Mouse (Mus musculus): ENCODE results near the gene Crybb1. TPM values are rescaled to one million over a fixed set of nuclear protein-coding genes. Genes with fewer than 3 reads are reported as not detected.

The Crybb1 gene
- polyA plus RNA-seq, 1 experiment: 1.9 TPM

DNA sequence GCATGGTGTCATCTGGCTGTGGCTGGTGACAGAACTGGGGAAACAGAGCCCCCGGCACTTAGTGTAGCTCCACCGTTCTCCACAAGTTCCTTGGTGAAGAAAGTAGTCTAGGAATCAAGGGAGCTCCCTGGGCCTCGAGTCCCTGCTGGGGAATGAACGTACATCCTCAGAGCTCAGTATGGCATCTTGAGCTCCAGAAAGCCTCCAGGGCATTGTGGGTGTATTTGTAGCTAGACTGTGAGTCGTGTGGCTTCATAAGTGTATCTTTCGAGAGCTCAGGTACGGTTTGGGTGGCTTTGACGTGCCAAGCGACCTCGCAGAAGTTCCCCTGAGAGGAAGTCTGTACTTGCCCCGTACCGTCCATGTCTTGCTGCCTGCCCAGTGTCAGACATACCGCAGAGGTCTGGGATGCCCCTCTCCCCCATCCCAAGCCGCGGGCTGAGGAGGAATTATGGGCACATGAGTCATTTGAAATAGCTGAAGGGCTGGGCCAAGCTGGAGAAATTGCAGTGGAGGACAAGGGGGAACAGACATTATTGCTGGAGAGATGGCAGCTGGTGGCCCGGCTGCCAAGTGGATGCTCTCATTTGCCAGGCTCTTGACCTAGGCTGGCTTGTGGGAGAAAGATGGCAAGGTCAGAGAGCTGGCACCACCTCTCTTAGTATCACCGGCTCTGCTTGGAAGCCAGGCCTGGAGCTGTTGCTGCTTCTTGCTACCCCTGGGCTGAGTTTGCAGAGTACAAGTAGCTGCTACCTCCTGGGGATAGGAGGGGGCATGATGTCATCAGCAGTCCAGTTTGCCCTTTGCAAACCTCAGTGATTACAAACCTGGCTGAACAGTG is 23.8 kb downstream of the Crybb1 start:
- no peak overlapping the region for H3K4me3 ChIP-seq (replicated peaks; ENCODE audit: insufficient read depth, low read depth, low read length)
- H3K4me1 ChIP-seq (ENCODE audit: control insufficient read depth, insufficient read depth, low read length): peaks cover 39% of the 10 kb centered on the region
- H3K27me3 ChIP-seq (ENCODE audit: control insufficient read depth, insufficient read depth, low read length): no peaks in the 10 kb centered on the region
- 54% methylated on average over 17 of the region's 17 CpGs for WGBS
- DNase-seq: peak; percentile 50 to 54
- TF ChIP-seq POLR2A (IDR thresholded peaks at IDR 0.05; ENCODE audit: borderline replicate concordance, insufficient read depth, low read length) (no peak), CTCF (IDR thresholded peaks at IDR 0.05; ENCODE audit: borderline replicate concordance, insufficient read depth, low read depth, low read length) (no peak)
- peak overlapping the region; percentile 51 for H3K27ac ChIP-seq (ENCODE audit: insufficient read depth, low read length)

DNA sequence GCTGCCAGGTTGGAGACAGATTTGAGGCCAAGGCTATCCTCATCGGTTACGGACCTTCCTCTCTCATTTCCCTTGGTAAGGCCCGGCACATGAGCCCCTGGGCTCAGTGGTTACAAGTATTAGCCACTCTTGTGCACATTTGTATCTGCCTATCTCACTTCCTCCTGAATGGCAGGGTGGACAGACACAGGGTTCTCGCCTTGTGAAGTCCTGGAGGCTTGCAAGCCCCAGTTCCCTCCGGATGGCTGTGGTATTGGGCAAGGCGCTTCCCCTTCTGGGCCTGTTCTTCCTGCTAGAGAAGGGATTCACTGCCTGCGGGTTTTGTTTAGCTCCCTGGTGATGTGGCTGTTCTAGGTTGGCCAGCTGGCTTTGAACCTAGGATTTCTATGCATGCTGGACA is 24.5 kb downstream of the Crybb1 start:
- Histone ChIP-seq H3K27ac (ENCODE audit: insufficient read depth, low read length) (peak overlapping the region; percentile 51), H3K4me3 (replicated peaks; ENCODE audit: insufficient read depth, low read depth, low read length) (no peak overlapping the region), H3K4me1 (ENCODE audit: control insufficient read depth, insufficient read depth, low read length) (peaks cover 42% of the 10 kb centered on the region), H3K27me3 (ENCODE audit: control insufficient read depth, insufficient read depth, low read length) (no peaks in the 10 kb centered on the region)
- DNase-seq: no peak
- TF ChIP-seq POLR2A (IDR thresholded peaks at IDR 0.05; ENCODE audit: borderline replicate concordance, insufficient read depth, low read length) (no peak), CTCF (IDR thresholded peaks at IDR 0.05; ENCODE audit: borderline replicate concordance, insufficient read depth, low read depth, low read length) (no peak)
- 69% methylated on average over 7 of the region's 7 CpGs for WGBS

DNA sequence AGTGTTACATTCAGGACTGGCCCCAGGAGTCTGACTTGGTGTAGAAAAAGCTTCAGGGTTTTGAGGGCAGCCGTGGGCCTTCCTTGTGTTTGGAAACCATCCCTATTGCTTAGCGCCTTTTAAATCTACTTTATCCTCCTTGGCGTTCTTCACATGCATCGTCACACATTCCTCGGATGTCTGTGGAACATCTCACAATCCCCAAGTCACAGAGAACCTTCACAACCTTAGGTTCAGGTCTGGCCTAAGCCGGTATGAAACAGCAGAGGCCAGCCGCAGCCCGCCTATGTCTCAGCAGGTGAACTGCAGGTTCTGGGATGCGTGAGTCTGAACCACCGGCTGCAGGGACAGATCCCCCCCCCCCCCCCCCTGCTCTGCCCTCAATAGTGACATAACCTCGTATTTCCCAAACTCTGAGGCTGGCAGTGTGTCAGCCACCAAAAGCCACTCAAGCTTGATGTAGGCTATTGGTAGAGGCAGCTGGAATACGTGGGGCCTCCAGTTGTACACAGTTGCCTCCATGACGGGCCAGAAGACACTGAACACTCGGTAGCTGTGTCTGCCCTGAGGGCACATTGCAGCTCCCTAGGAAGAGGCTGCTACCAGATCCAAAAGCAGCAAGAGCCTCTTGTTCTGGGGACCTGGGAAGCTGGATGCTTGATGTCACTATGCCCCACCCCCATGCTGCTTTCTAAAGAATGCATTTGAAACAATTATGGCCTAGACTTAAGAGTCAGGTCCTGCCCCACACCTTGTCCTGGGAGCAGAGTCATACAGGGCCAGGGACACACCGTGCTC is 25.4 kb downstream of the Crybb1 start:
- H3K27ac ChIP-seq (ENCODE audit: insufficient read depth, low read length): no peak overlapping the region
- DNase-seq: no peak
- H3K4me3 ChIP-seq (replicated peaks; ENCODE audit: insufficient read depth, low read depth, low read length): no peak overlapping the region
- peaks cover 47% of the 10 kb centered on the region for H3K4me1 ChIP-seq (ENCODE audit: control insufficient read depth, insufficient read depth, low read length)
- H3K27me3 ChIP-seq (ENCODE audit: control insufficient read depth, insufficient read depth, low read length): no peaks in the 10 kb centered on the region
- no peak for TF ChIP-seq CTCF (IDR thresholded peaks at IDR 0.05; ENCODE audit: borderline replicate concordance, insufficient read depth, low read depth, low read length)
- TF ChIP-seq POLR2A (IDR thresholded peaks at IDR 0.05; ENCODE audit: borderline replicate concordance, insufficient read depth, low read length): no peak
- 59% methylated on average over 15 of the region's 15 CpGs for WGBS

DNA sequence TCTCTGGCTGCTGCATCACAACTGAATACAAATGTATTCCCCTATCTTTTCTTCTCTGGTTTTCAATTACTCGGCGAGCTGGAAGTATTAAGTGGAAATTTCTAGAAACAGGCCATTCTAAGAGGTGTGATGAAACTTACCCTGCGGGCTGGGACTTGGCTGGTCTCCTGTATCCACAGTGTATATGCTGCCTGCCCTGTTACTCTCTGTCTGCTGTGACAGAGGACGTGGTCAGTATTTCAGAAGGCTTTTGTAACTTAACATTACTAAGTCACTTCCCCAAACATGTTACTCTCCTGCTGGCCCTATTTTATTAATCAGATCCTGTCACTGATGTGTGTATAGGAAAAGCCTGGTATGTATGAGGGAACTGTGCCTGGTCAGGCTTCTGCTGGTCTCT is 26.1 kb downstream of the Crybb1 start:
- H3K27ac ChIP-seq (ENCODE audit: insufficient read depth, low read length): no peak overlapping the region
- WGBS: 88% methylated on average over 4 of the region's 4 CpGs
- TF ChIP-seq POLR2A (IDR thresholded peaks at IDR 0.05; ENCODE audit: borderline replicate concordance, insufficient read depth, low read length) (no peak), CTCF (IDR thresholded peaks at IDR 0.05; ENCODE audit: borderline replicate concordance, insufficient read depth, low read depth, low read length) (no peak)

DNA sequence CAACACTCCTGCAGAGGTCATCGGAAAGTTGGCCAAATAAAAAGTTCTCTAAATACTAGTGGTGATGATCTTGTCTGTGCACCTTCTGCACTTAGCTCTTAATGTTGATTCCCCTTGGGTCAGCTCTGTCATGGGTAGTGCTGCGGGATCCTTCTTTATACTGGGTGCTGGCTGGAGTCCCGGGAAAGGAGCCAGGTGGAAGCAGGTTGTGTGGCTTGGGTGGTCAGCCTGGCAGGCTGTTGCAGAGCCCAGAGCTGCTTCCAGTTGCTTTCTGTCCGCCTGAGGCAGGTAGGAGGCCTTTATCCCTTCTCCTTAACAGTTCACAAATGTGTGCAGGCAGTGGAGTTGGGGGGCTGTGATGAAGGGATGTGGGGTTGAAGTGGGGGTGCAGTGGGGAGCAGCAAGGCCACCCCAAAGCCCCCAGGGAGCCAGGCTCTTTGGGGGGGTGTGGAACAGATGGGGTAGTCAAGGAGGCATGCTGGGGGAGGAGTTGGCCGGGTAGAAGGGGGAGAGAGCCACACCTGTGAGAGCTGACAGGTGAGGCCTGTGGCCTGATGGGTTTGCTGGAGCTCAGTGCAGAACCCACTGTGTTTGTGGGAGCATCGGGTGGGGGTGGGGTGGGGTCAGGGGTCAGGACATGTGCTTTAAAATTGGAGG is 26.6 kb downstream of the Crybb1 start:
- no peak for DNase-seq
- H3K4me3 ChIP-seq (replicated peaks; ENCODE audit: insufficient read depth, low read depth, low read length): no peak overlapping the region
- no peaks in the 10 kb centered on the region for H3K27me3 ChIP-seq (ENCODE audit: control insufficient read depth, insufficient read depth, low read length)
- no peak for TF ChIP-seq POLR2A (IDR thresholded peaks at IDR 0.05; ENCODE audit: borderline replicate concordance, insufficient read depth, low read length)
- no peak for TF ChIP-seq CTCF (IDR thresholded peaks at IDR 0.05; ENCODE audit: borderline replicate concordance, insufficient read depth, low read depth, low read length)
- 32% methylated on average over 6 of the region's 6 CpGs for WGBS
- no peak overlapping the region for H3K27ac ChIP-seq (ENCODE audit: insufficient read depth, low read length)
- peaks cover 47% of the 10 kb centered on the region for H3K4me1 ChIP-seq (ENCODE audit: control insufficient read depth, insufficient read depth, low read length)

More for the DNA sequence above, 26.1 kb downstream of the Crybb1 start:
- peaks cover 47% of the 10 kb centered on the region for H3K4me1 ChIP-seq (ENCODE audit: control insufficient read depth, insufficient read depth, low read length)
- no peak overlapping the region for H3K4me3 ChIP-seq (replicated peaks; ENCODE audit: insufficient read depth, low read depth, low read length)
- no peaks in the 10 kb centered on the region for H3K27me3 ChIP-seq (ENCODE audit: control insufficient read depth, insufficient read depth, low read length)
- no peak for DNase-seq

DNA sequence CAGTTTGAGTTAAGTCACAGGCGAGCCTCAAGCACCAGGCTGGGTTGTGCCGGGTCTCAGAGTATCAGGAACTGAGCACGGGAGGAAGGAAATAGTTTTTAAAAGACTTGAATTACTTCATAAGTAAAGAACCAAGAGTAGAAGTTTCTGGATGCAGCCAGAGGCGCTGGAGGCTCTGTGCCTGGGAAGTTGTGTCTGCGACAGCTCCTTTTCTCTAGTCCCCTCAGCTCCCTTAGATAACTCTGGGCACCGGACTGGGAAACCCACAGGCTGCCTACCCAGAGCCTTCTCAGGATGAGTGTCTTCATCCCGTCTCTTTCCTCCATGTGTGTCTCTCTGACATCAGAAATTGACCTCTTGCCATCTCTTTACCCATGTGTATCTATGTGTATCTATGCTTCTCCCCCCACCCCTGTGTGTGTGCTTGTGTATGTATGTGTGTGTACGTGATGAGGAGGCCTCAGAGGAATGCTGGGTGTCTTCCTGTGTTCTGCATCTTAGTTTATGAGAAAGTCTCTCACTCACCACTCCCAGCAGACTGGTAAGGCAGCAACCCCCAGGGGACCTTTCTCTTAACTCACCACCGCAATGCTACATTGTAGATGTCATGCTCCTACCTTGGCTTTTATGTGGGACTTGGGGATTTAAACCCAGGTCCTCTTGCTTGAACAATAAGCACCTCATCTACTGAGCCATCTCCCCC is 27.3 kb downstream of the Crybb1 start:
- TF ChIP-seq CTCF (IDR thresholded peaks at IDR 0.05; ENCODE audit: borderline replicate concordance, insufficient read depth, low read depth, low read length): no peak
- no peak for TF ChIP-seq POLR2A (IDR thresholded peaks at IDR 0.05; ENCODE audit: borderline replicate concordance, insufficient read depth, low read length)
- Histone ChIP-seq H3K4me3 (replicated peaks; ENCODE audit: insufficient read depth, low read depth, low read length) (no peak overlapping the region), H3K27me3 (ENCODE audit: control insufficient read depth, insufficient read depth, low read length) (no peaks in the 10 kb centered on the region), H3K27ac (ENCODE audit: insufficient read depth, low read length) (no peak overlapping the region), H3K4me1 (ENCODE audit: control insufficient read depth, insufficient read depth, low read length) (peaks cover 47% of the 10 kb centered on the region)
- WGBS: 80% methylated on average over 9 of the region's 9 CpGs
- DNase-seq: no peak

DNA sequence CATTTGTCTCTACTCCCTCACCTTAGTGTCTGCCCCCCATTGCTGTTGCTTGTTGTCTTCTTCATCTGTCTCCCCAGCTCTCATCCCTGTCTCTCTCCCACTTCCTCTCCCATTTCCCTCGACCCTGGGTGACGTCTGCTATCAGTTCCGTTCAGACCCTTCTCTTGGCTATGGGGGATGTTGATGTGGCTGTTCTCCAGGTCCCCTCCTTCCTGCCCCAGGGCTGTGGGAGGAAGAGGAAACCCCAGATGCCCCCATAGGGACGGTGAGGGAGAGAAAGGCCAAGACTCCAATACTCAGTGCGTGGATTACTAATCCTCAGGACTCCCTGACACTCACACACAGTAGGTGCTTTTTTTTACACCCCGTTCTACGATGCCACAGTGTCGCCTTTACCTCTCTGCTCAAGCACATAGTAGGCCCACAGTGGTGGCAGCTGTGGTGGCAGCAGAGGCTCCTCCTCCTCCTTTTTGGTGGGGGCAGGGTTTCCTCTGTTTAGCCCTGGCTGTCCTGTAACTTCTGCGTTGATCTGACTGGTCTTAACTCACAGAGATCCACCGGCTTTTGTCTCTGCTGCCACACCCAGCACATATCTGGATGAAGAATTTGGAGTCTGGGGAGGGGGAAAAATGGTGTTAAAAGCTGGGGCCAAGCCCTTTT is 28.1 kb downstream of the Crybb1 start:
- no peak overlapping the region for H3K27ac ChIP-seq (ENCODE audit: insufficient read depth, low read length)
- H3K27me3 ChIP-seq (ENCODE audit: control insufficient read depth, insufficient read depth, low read length): no peaks in the 10 kb centered on the region
- TF ChIP-seq POLR2A (IDR thresholded peaks at IDR 0.05; ENCODE audit: borderline replicate concordance, insufficient read depth, low read length): no peak
- no peak for TF ChIP-seq CTCF (IDR thresholded peaks at IDR 0.05; ENCODE audit: borderline replicate concordance, insufficient read depth, low read depth, low read length)
- DNase-seq: no peak
- no peak overlapping the region for H3K4me3 ChIP-seq (replicated peaks; ENCODE audit: insufficient read depth, low read depth, low read length)
- H3K4me1 ChIP-seq (ENCODE audit: control insufficient read depth, insufficient read depth, low read length): peaks cover 43% of the 10 kb centered on the region
- WGBS: 78% methylated on average over 10 of the region's 10 CpGs
